Mouse (Mus musculus): ENCODE data around the gene Trmt1. TPM values are rescaled to one million over a fixed set of nuclear protein-coding genes. Genes with fewer than 3 reads are reported as not detected.
"Not testable (repeated sequence)": the region's sequence is repeated elsewhere in the genome, so short reads cannot be mapped to it uniquely, and the experiment has no call there.

Trmt1 gene
- polyA plus RNA-seq, 1 experiment from 2014 or later = 54.7 TPM

DNA sequence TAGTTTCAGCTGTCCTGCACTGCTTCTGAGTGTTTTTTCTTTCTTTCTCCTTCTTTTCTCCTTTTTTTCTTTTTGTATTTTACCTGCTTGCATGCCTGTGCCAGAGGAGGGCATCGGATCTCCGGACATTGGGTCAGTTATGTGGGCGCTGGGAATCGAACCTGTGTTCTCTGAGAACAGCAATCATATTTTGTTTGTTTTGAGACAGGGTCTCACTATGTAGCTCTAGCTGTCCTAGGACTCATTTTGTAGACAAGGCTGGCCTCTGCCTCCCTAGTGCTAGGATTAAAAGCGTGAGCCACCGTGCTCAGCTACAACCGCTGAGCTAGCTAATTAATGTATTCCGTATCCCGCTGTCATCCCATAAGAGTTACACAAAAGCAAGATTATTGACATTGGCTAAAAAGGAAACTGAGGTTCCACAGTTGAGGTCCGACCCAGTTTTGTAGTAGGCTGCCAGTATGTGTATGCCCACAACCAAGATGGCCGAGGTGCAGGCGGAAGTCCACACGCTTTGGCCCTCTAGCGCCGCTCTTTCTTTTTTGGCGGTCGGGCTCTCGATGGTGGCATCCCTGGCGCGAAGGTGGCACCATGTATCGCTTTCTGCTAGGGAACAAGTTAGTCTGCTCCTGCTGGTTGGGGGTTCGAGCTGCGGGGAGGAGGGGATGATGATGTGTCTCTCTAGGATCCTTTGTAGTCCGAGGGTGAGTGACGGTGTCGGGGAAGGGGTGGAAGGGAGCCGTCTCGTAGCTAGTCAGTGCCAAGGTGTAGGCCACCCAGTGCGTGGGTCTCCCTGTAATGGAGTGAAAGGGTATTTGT lies 21.3 kb upstream of the Trmt1 start:
- Histone ChIP-seq H3K27ac (ENCODE audit: low read length) (peak overlapping the region; percentile 99), H3K4me1 (replicated peaks; ENCODE audit: control insufficient read depth, insufficient read depth, low read length) (peaks cover 7% of the 10 kb centered on the region), H3K4me3 (ENCODE audit: low read length) (peak overlapping the region; percentile 86), H3K36me3 (ENCODE audit: control insufficient read depth, insufficient read depth, low read length) (0 out of 2 replicates have a peak, but pooled peaks cover 4% of the 10 kb centered on the region), H3K9ac (ENCODE audit: low read length) (peak overlapping the region; percentile 70), H3K9me3 (ENCODE audit: control insufficient read depth, low read length) (no peaks in the 10 kb centered on the region), H3K4me2 (ENCODE audit: low read depth, low read length) (peak overlapping the region; percentile 63), H3K27me3 (ENCODE audit: control insufficient read depth, insufficient read depth, low read depth, low read length) (no peaks in the 10 kb centered on the region)
- WGBS = under 1% methylated on average over 29 of the region's 29 CpGs
- ATAC-seq (ENCODE audit: low read depth) = peak; percentile 31

DNA sequence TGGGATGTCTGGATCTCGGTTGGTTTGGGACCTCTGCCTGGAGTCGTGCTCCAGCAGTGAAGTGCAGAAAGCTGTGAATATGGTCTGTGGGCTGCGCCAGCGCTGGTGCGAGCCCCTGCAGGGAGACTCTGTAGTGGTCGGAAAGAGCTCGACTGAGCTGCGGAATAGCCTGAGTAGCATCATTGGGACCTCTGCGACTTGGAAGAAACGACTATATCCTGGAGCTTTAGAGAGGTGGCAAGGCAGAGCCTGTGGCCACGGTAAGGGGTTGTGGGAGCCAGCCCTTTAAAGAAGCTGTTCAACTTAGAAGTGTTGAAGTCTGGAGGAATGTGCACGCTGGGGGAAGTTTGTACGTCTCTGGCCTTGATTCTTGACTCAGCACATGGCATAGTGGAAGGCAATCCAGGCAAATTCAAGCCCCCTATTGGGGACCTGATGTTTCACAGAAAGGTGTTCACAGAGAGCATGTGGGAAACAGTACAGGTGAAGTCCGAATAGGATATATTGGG lies 20.7 kb upstream of the Trmt1 start:
- H3K27me3 ChIP-seq (ENCODE audit: control insufficient read depth, insufficient read depth, low read depth, low read length) = no peaks in the 10 kb centered on the region
- no peaks in the 10 kb centered on the region for H3K9me3 ChIP-seq (ENCODE audit: control insufficient read depth, low read length)
- peak overlapping the region; percentile 63 for H3K4me2 ChIP-seq (ENCODE audit: low read depth, low read length)
- peak overlapping the region; percentile 99 for H3K27ac ChIP-seq (ENCODE audit: low read length)
- 2% methylated on average over 14 of the region's 14 CpGs for WGBS
- peak overlapping the region; percentile 86 for H3K4me3 ChIP-seq (ENCODE audit: low read length)
- no peak for ATAC-seq (ENCODE audit: low read depth)
- peaks cover 6% of the 10 kb centered on the region; the same call in 1 of the 2 replicates for H3K36me3 ChIP-seq (ENCODE audit: control insufficient read depth, insufficient read depth, low read length)
- H3K4me1 ChIP-seq (replicated peaks; ENCODE audit: control insufficient read depth, insufficient read depth, low read length) = peaks cover 6% of the 10 kb centered on the region
- peak overlapping the region; percentile 70 for H3K9ac ChIP-seq (ENCODE audit: low read length)

DNA sequence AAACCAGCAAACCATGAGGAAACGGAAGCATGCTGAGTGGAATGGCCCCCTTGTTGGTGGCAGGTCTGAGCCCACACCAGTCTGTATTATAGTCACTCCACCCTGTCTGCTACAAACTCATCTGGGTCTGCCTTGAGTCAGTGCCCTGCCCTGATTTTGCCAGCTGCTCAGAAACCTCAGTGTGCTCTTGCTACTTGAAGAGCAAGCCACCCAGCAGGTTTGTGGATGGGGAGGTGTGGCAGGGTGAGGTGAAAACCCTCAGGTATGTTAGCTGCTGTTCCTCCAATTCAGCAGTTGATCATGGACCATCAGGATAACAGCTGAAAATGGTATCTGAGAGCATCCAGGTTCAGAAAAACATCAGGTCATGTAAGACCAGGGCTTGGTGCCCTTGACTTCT lies 18.0 kb upstream of the Trmt1 start:
- Histone ChIP-seq H3K9me3 (ENCODE audit: control insufficient read depth, low read length) (no peaks in the 10 kb centered on the region), H3K9ac (ENCODE audit: low read length) (0 out of 2 replicates have a peak overlapping the region, but pooled peaks have one; percentile 16), H3K4me3 (ENCODE audit: low read length) (no peak overlapping the region), H3K27me3 (ENCODE audit: control insufficient read depth, insufficient read depth, low read depth, low read length) (no peaks in the 10 kb centered on the region), H3K4me2 (ENCODE audit: low read depth, low read length) (no peak overlapping the region), H3K4me1 (replicated peaks; ENCODE audit: control insufficient read depth, insufficient read depth, low read length) (peaks cover 5% of the 10 kb centered on the region), H3K36me3 (ENCODE audit: control insufficient read depth, insufficient read depth, low read length) (peaks cover 11% of the 10 kb centered on the region), H3K27ac (ENCODE audit: low read length) (no peak overlapping the region)
- 54% methylated on average over 1 of the region's 1 CpGs for WGBS
- no peak for ATAC-seq (ENCODE audit: low read depth)

DNA sequence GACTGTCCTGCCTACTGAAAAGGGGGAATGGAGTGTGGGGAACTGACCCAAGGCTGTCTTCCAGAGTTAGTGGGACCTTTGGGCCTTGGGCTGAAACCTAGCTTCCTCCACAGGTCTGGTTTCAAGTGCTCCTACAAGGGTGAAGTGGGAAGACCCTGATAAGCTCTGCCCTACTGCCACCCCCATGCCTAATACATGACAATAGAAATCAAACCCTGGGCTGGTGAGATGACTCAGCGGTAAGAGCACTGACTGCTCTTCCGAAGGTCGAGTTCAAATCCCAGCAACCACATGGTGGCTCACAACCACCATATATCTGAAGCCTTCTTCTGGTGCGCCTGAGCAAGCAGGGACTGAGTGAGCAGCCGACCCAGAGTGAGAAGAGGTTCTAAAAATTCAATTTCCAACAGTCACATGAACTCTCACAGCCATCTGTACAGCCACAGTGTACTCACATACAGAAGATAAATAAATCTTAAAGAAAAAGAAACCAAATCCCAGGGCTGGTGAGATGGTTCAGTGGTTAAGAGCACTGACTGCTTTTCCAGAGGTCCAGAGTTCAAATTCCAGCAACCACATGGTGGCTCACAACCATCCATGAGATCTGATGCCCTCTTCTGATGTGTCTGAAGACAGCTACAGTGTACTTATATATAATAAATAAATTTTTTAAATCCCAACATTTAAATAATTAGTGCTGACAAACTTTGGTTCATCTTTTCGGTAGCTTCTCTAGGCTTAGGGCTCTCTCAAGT lies 17.2 kb upstream of the Trmt1 start:
- peaks cover 15% of the 10 kb centered on the region for H3K36me3 ChIP-seq (ENCODE audit: control insufficient read depth, insufficient read depth, low read length)
- 71% methylated on average over 6 of the region's 6 CpGs for WGBS

DNA sequence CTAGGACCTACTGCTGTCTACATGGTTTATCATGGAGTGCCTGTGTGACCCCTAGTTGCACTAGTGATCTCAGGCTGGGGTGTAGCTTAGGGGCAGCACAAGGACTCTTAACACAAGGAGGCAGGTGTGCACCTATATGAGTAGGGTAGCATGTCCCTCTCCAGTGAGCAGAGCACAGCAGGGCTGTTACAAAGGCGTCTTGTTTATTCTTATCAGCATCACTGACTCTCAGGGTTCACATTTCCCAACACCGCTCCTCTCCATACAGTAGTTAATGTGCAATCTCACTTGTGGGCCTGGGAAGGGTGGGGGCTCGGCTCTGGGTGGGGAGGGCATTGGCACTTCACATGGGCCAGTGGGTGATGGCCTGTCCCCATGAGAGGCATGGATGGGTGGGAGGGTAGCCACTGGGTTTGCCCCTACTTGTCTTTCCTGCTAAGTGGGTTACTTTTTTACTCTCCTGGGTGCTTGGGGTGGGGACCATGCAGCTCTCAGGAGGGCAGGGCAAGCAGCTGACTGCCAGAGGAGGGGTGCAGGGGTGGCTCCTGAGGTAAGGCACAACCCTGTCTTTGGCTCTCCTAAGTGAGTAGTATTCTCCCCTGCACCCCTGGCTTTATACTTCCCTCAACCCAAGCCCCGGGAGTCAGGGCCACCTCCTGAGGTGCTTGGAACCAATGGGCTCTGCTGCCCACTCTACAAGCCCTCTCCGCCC lies 15.7 kb upstream of the Trmt1 start:
- 0 out of 2 replicates have a peak overlapping the region, but pooled peaks have one; percentile 18 for H3K27ac ChIP-seq (ENCODE audit: low read length)

More for the DNA sequence above, 17.2 kb upstream of the Trmt1 start:
- Histone ChIP-seq H3K4me3 (ENCODE audit: low read length) (no peak overlapping the region), H3K27me3 (ENCODE audit: control insufficient read depth, insufficient read depth, low read depth, low read length) (no peaks in the 10 kb centered on the region), H3K27ac (ENCODE audit: low read length) (no peak overlapping the region), H3K4me2 (ENCODE audit: low read depth, low read length) (no peak overlapping the region), H3K9ac (ENCODE audit: low read length) (no peak overlapping the region), H3K9me3 (ENCODE audit: control insufficient read depth, low read length) (no peaks in the 10 kb centered on the region), H3K4me1 (replicated peaks; ENCODE audit: control insufficient read depth, insufficient read depth, low read length) (no peaks in the 10 kb centered on the region; the same call in 1 of the 2 replicates)
- ATAC-seq (ENCODE audit: low read depth) = no peak

DNA sequence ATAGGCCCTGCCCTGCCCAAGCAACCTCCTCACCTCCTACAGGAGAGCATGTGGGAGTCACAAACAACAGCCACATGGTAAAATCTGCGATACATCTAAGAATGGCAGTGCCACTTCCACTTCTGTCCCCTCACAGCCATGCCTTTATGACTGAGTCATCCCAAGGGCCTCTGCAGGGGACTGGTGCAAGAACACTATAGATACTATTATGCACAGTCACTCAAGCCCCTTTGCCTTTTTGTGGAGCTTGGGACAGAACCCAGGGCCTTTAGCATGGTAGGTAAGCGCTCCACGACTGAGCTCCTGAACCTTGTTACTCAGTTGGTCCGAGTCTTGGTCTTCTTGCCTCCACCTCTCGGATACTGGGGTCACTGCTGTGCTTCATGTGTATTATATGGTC lies 8.8 kb upstream of the Trmt1 start:
- no peak for ATAC-seq (ENCODE audit: low read depth)
- WGBS = 92% methylated on average over 5 of the region's 5 CpGs

More for the DNA sequence above, 15.7 kb upstream of the Trmt1 start:
- WGBS = 68% methylated on average over 5 of the region's 5 CpGs
- H3K9me3 ChIP-seq (ENCODE audit: control insufficient read depth, low read length); H3K4me2 ChIP-seq (ENCODE audit: low read depth, low read length); H3K9ac ChIP-seq (ENCODE audit: low read length); H3K4me1 ChIP-seq (replicated peaks; ENCODE audit: control insufficient read depth, insufficient read depth, low read length); H3K27me3 ChIP-seq (ENCODE audit: control insufficient read depth, insufficient read depth, low read depth, low read length); H3K4me3 ChIP-seq (ENCODE audit: low read length): not testable (repeated sequence)
- H3K36me3 ChIP-seq (ENCODE audit: control insufficient read depth, insufficient read depth, low read length) = peaks cover 28% of the 10 kb centered on the region
- ATAC-seq (ENCODE audit: low read depth) = peak; percentile 56

DNA sequence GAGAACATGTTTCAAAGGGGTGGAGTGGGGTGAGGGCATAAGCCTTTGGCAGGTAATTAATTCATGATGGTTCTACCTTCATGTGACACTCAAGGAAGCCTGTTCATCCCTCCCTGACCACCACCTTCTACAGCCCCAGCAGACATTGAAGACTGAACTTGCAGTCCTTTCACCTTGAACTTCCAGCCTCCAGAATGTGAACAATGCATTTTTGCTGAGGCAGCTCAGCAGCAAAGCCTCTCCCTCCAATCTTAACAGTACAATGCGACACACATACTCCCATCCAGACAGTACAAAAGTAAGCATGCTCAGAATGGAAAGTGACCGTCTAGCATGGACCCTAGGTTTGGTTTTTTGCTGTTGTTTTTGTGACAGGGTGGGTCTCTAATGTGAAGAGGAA lies 4.6 kb upstream of the Trmt1 start:
- Histone ChIP-seq H3K4me3 (ENCODE audit: low read length) (no peak overlapping the region), H3K9ac (ENCODE audit: low read length) (no peak overlapping the region), H3K4me2 (ENCODE audit: low read depth, low read length) (no peak overlapping the region), H3K9me3 (ENCODE audit: control insufficient read depth, low read length) (no peaks in the 10 kb centered on the region), H3K27me3 (ENCODE audit: control insufficient read depth, insufficient read depth, low read depth, low read length) (no peaks in the 10 kb centered on the region), H3K36me3 (ENCODE audit: control insufficient read depth, insufficient read depth, low read length) (peaks cover 4% of the 10 kb centered on the region; the same call in 1 of the 2 replicates), H3K4me1 (replicated peaks; ENCODE audit: control insufficient read depth, insufficient read depth, low read length) (peaks cover 11% of the 10 kb centered on the region), H3K27ac (ENCODE audit: low read length) (no peak overlapping the region)
- WGBS = 75% methylated on average over 2 of the region's 2 CpGs
- ATAC-seq (ENCODE audit: low read depth) = no peak

More for the DNA sequence above, 8.8 kb upstream of the Trmt1 start:
- Histone ChIP-seq H3K36me3 (ENCODE audit: control insufficient read depth, insufficient read depth, low read length) (peaks cover 32% of the 10 kb centered on the region), H3K9ac (ENCODE audit: low read length) (no peak overlapping the region), H3K4me1 (replicated peaks; ENCODE audit: control insufficient read depth, insufficient read depth, low read length) (no peaks in the 10 kb centered on the region), H3K27me3 (ENCODE audit: control insufficient read depth, insufficient read depth, low read depth, low read length) (no peaks in the 10 kb centered on the region), H3K9me3 (ENCODE audit: control insufficient read depth, low read length) (no peaks in the 10 kb centered on the region), H3K4me2 (ENCODE audit: low read depth, low read length) (no peak overlapping the region), H3K4me3 (ENCODE audit: low read length) (no peak overlapping the region), H3K27ac (ENCODE audit: low read length) (no peak overlapping the region)

DNA sequence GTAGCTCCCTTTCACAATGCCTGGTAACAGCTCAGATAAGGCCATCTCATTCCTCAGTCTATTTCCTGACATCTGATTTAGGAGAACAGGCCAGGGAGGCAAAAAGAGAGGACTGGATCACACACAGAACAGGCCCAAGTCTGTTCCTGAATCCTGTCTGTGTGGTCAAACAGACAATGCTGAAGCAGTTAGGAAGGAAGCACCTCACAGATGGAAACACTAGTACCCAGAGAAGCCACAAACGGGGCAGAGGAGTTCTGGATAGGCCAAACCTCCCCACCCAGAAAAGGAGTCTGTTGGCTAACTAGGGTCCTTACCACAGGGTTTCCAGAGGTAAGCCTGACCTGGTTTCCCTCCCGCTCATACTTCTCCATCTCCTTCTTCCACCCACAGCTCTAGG lies 3.9 kb upstream of the Trmt1 start:
- Histone ChIP-seq H3K9me3 (ENCODE audit: control insufficient read depth, low read length) (no peaks in the 10 kb centered on the region), H3K4me2 (ENCODE audit: low read depth, low read length) (no peak overlapping the region), H3K36me3 (ENCODE audit: control insufficient read depth, insufficient read depth, low read length) (peaks cover 3% of the 10 kb centered on the region; the same call in 1 of the 2 replicates), H3K9ac (ENCODE audit: low read length) (no peak overlapping the region), H3K27ac (ENCODE audit: low read length) (no peak overlapping the region), H3K27me3 (ENCODE audit: control insufficient read depth, insufficient read depth, low read depth, low read length) (no peaks in the 10 kb centered on the region), H3K4me1 (replicated peaks; ENCODE audit: control insufficient read depth, insufficient read depth, low read length) (peaks cover 12% of the 10 kb centered on the region), H3K4me3 (ENCODE audit: low read length) (no peak overlapping the region)
- no peak for ATAC-seq (ENCODE audit: low read depth)
- WGBS = 76% methylated on average over 2 of the region's 2 CpGs

Data from lung, embryonic 16.5 days (tissue).